Mouse (Mus musculus) hematopoietic stem cell, adult 5-6 weeks (primary cell): Measurements from ENCODE around the gene Prkcsh. TPM values are rescaled to one million over a fixed set of nuclear protein-coding genes. Genes with fewer than 3 reads are reported as not detected.

Experiments
- ATAC-seq, 2 experiments: fragments of 125-278 bp in 1 of 2; replicated peaks in 1 of 2; 2 replicates each; pipeline ENCODE4 v1.8.0; 2016 to 2017; ENCODE audit warnings: inconsistent platforms in 2 of 2, mild to moderate bottlenecking in 2 of 2, moderate number of reproducible peaks in 2 of 2, low read depth in 1 of 2, moderate TSS enrichment in 1 of 2; ENCODE audit not compliant: low FRiP score in 2 of 2, poor library complexity in 2 of 2, severe bottlenecking in 2 of 2, insufficient read depth in 1 of 2, low TSS enrichment in 1 of 2
- total RNA-seq: library from RNA; stranded (forward); fragments of 172-1452, 232-1000 nt; gene quantifications from 2 replicates; pipeline ENCODE4 v1.2.3, GENCODE M21; 2017

Gene Prkcsh
- total RNA-seq, result 91.7 and 110 TPM in 2 replicates

DNA sequence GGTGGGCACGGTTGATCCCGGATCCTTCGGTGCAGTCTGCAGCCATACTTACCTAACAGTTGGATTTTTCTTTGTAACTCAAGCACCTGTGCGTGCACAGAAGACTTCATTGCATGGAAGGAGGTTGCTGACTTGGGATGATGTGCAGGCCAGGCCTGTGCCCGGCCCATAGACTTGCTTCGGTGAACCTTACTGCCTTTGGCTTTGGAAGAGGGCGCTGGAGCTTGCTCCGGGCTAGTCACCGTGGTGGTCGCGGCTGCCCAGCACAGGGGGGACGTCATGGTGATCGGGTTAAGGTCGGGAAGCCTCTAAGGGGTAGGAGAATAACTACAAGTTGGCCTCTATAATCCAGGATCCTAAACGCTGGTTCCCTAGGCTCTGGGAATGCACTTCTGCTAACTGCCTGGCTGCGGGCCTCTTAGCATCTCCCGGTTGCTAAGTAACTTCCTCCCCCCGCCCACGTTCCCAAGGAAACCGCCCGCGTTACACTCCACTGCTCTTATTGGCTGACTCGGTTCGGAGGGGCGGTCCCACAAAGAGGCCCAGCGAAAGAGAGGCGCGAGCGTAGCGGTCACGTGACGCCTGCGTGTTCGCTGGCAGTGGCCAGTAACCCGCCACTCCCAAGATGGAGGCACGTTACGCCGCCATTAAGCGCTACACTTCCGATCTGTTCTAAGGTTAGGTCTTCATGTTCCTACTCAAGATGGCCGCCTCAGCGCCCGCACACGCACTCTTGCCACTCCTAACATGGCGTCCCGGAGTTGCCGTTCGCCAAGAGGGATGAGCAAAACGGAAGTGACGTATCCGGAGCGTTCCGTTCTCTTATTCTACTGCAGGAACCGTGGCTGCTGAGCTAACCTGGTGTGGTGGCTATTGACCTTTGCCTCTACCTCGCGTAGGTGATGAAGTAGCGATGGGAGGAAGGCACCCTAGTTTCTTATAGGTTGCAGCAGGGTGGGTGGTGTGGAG, at the start of gene Prkcsh, which contains the start of gene Ccdc151:
Gene Prkcsh, plus strand, starts transcription at position 613 of the 969 bp plus-strand sequence.
Gene Ccdc151, minus strand, starts transcription at position 441 of the 969 bp plus-strand sequence.
- ATAC-seq, result peak; percentile 95 to 96

DNA sequence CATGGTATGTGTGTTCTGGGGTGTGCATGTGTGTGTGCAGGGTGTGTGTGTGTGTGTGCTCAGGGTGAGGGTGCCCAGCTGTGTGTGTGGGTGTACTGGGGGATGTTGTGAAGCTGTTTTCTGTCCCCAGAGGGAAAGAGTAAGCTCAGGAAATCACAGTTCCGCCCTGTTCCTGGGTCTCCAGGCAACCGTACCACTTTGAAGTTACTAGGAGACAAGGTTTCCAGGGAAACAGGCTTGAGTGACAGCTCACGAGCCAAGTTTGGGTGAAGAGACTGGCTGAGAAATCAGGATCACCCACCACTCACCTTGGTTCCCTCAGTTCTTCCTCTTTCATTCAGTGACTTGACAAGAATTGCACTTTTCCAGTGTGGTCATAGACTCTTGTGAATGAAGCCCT, 49.0 kb upstream of the Prkcsh start:
- no peak for ATAC-seq

- ATAC-seq, result no peak
These were observed 48.0 kb upstream of the Prkcsh start for GRCm38 (mm10) chr9:21954635-21955034.

DNA sequence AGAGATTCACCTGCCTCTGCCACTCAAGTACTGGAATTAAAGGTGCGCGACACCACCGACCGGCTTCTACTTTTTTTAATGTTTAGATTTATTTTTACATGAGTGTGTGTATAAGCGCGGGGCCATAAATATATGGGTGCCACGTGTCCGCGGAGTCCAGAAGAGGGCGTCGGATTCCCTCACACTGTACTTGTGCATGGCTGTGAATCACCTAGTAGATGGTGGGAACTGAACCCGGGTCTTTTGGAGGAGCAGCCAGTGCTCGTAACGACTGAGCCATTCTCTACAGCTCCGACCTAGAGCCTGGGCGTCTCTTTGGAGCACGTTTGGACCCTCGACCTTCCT, 47.4 kb upstream of the Prkcsh start:
- ATAC-seq, result peak; percentile 24 to 39; a peak in 3 of 4 replicates

- peak; percentile 93 to 94 for ATAC-seq
These were observed 46.9 kb upstream of the Prkcsh start, which contains the start of gene Swsap1 for GRCm38 (mm10) chr9:21955570-21956281. Gene Swsap1 (plus strand): TSS chr9:21955755.

DNA sequence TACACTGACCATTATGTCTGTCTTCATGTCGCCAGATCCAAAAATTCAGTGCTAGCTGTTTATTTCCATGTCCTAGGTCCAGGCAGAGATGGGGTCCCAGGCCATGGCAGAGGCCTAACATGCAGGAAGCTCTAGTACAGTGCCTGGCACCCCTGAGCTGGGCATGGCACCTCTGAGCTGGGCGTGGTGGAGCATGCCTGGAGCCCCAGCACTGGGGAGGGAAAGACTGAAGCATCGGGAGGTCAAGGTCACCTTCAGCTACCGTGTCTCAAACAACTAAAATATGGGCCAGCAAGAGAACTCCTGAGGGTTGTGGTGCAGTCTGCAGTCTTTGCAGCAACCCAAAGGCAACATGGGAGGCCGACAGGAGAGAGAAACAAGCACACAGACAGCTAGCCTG, 44.2 kb upstream of the Prkcsh start:
- ATAC-seq, result no peak

DNA sequence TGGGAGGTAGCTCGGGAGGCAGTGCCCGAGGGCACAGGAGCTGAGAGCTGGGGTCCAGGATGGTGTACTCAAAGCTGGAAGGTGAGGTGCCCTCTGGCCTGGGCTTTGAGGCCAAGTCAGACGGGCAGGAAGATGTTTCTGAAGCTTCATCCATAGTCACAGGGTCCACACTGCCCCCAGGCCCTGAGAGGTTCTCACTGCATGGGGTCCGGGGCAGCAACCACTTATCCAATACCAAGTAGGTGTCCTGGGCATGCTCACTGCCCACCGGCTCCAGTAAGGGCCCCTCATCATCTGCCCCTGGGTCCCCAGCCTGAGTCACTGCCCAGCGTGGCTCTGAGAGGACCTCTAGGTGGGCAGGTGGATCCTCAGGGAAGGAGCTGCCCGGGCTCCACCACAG, 43.4 kb upstream of the Prkcsh start:
- no peak for ATAC-seq

- no peak for ATAC-seq
These were observed 42.5 kb upstream of the Prkcsh start for GRCm38 (mm10) chr9:21960135-21960534.

DNA sequence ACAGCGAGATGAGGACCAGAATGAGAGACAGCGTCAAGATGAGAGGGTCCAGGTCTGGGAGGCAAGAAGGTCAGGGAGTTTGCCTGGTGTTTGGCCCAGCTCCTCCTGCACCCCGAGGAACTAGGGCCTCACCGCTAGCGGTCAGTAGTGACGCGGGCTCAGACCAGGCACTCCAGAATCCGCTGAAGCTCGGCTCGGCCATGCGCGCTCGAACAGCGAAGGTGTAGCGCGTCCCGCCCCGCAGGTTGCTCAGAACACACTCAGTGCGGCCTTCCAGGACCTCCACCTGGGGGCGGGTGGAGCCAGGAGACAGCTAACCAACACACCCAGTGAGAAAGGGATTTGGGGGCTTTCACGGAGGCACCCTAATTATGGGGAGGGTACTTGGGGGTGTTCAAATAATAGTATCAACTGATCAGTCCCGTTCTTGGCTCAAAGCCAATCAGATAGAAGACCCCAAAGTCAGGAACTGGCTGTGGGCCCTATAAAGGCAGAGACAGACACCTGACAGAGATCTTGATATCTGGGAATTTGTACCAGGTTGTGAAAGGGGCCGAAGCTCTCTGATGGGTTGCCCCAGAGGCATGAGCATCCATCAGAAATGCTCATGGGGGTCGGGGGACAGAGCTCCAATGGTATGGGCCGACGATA, 41.9 kb upstream of the Prkcsh start:
- ATAC-seq, result no peak

GRCm38 (mm10) chr9:21961366-21961980, 41.1 kb upstream of the Prkcsh start:
- no peak for ATAC-seq

DNA sequence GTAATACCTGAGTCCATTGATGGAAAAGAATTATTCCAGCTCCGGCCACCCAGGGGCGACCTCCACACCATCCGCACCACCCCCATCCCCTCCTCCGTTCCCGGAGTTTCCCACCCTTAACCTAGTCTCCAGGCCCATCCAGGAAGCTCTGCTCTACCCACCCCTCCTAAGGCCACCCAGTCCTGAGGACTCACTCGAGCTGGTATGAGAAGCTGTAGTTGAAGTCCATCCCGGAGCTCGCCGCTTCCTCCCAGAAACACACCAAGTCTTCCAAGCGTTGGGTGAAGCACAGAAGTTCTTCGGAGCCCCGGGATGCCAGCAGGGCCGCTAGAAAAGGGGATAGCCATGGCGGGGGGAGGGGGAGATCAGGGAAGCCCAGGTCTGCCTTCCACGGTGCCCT, 40.6 kb upstream of the Prkcsh start:
- no peak for ATAC-seq

- peak; percentile 85 to 92 for ATAC-seq
These were observed 40.1 kb upstream of the Prkcsh start for GRCm38 (mm10) chr9:21962416-21963059.

- no peak for ATAC-seq
These were observed 39.2 kb upstream of the Prkcsh start, which contains the start of gene Epor for GRCm38 (mm10) chr9:21963417-21963816. Gene Epor (minus strand): TSS chr9:21963506.

- ATAC-seq, result no peak
These were observed 33.7 kb upstream of the Prkcsh start for GRCm38 (mm10) chr9:21968883-21969282.

DNA sequence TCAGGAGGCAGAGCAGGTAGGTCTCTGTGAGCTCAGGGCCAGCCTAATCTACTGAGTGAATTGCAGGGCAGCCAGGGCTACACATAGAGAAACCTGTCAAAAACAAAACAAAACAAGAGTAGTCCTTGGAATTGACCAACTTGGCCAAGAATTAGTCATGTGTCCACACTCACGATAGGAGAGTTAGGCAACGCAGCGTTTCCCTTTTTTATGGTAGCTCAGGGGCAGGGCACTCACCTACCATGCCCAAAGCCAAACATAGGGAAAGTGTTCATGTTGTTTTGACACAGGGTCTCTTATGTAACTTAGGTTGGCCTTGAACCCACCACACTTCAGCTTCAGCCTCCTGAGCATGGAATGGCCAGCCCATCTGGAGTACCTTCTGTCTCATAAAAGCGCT, 33.3 kb upstream of the Prkcsh start:
- no peak; a peak in 1 of 4 replicates for ATAC-seq

DNA sequence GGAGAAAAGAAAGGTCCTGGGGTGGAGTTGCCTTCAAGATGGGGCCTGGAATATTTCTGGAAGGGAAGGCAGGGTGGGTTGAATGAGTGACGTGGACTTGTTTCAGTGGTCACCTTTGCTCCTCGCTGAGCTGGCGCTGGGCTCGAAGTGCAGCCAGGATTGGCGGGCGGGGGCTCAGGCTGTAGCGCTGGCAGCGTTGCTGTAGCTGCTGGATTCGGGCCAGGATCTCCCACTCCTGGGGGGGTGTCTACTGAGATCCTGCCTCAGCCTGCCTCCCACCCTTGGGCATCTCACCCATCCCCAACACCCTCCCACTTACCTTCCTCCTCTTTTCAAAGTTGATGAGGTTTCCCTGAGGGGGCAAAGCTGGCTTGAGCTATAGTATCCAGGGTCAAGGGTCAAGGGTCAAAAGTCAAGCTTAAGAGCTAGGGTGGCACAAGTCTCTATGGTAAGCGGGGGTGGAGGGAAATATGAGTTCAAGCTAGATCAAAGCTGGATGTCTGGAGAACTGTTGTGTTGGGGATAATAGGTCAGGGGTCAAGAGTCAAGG, 25.9 kb upstream of the Prkcsh start:
- no peak for ATAC-seq

DNA sequence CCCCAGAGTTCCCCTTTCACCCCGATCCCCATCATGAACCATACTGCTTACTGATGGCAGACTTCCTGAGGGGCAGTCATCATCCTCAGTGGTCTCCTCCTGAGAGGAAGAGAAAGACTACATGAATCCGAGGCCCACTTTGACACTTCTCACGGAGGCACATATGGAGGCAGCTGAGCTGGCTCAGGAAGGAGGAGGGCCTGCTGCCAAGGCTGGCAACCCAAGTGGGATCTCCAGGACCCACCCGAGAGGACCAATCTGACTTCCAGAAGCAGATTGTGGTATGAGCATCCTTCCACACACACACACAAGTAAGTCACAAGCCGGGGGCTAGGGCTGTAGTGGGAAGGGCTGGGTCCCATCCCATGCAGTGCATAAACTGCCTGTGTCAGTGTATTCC, 25.3 kb upstream of the Prkcsh start:
- ATAC-seq, result no peak
